Mouse (Mus musculus) brown adipose tissue, adult 24 weeks (tissue): ENCODE data around the gene Rasd2. TPM values are rescaled to one million over a fixed set of nuclear protein-coding genes. Genes with fewer than 3 reads are reported as not detected.

Experiments used
- H3K27ac ChIP-seq: fragments of 200-500 bp; replicated peaks from 2 replicates; pipeline ENCODE4 v1.5.1; 2012; ENCODE audit warnings: low read depth, mild to moderate bottlenecking, low read length
- H3K4me1 ChIP-seq: fragments of 200-500 bp; 2 replicates; pipeline ENCODE4 v1.6.1; 2012; ENCODE audit warnings: low read length, mixed read lengths; ENCODE audit not compliant: control insufficient read depth, insufficient read depth, insufficient read length
- H3K4me3 ChIP-seq: fragments of 200-500 bp; 2 replicates; pipeline ENCODE4 v1.5.1; 2012; ENCODE audit warnings: low read depth, mild to moderate bottlenecking, low read length, moderate library complexity; ENCODE audit not compliant: insufficient read depth
- polyA plus RNA-seq: library from polyadenylated mRNA; stranded (reverse); fragments of >200 nt; gene quantifications from 2 replicates; pipeline ENCODE4 v1.2.4, GENCODE M21; 2012; ENCODE audit not compliant: missing spikeins, insufficient read depth, insufficient read length

The Rasd2 gene
- polyA plus RNA-seq, 1 experiment = 0.48 TPM

DNA sequence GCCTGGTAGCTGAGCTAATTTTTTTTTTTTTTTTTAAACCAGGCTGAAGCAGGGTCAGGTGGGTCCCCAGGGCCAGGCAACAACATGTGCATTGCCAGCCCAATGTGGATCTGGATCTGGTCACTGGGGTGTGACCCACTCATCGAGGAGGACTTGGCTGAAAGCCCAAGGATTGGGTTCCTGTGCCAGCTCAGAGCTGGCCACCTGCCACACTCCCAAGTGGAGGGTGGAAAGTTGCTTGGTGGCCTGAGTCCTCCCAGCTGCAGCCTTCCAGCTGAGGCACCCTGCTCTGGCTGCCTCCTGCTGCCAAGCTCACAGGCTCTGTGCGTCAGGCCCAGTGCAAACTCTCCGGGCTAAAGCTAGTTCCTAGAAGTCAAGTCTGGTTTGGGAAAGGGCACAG lies 2.3 kb upstream of the Rasd2 start:
- H3K4me3 ChIP-seq = no peak overlapping the region
- no peaks in the 10 kb centered on the region for H3K4me1 ChIP-seq
- no peak overlapping the region for H3K27ac ChIP-seq

DNA sequence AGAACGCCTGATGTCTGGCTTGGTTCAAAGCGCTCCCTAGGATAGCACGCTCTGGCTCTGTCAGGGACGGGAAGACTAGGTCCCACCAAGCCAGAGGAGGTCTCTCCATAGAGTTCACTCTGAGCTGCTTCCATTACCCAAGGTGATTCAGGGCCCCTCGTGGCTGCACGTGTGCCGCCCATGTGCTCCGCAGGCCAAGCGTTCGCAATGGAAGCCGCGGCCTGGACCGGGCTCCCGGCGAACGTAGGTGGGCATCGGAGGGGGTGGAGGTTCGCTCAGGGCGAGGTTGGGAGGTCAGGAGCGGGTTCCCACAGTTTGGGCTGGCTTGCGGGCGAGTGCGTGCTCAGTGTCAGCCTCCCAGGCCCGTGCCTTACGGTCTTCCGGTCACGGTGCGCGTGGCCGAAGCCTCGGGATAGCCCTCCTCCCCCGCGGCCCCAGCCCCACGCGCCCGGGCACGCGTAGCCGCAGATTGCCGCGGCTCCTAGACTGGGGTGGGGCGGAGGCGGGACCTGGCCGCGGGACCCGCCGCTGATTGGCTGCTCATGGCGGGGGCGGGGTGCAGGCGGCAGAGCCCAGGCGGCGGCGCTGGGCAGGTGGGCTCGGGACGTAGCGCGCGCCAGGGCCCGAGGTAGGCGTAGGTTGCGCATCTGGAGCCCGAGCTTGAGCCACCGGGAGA lies 975 bp upstream of the Rasd2 start:
- H3K4me1 ChIP-seq = no peaks in the 10 kb centered on the region
- no peak overlapping the region for H3K27ac ChIP-seq
- H3K4me3 ChIP-seq = peak overlapping the region; percentile 71

DNA sequence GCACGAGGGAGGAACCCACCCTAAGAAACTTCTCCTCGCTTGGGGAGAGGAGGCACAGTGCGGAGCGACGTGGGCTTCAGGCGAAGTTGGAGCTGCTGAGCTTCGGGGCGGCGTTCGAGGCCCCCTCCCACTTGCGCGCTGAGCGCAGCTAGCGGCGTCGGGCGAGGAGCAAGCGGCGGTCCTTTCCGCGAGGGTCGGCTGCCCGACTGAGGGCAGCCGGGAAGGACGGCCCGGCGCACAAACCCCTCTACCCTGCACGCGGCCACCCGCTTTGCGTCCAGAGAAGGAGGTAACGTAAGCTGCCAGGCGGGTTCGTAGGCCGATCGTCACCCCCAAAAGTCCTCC lies 465 bp upstream of the Rasd2 start:
- Histone ChIP-seq H3K4me3 (peak overlapping the region; percentile 71), H3K27ac (no peak overlapping the region), H3K4me1 (no peaks in the 10 kb centered on the region)

DNA sequence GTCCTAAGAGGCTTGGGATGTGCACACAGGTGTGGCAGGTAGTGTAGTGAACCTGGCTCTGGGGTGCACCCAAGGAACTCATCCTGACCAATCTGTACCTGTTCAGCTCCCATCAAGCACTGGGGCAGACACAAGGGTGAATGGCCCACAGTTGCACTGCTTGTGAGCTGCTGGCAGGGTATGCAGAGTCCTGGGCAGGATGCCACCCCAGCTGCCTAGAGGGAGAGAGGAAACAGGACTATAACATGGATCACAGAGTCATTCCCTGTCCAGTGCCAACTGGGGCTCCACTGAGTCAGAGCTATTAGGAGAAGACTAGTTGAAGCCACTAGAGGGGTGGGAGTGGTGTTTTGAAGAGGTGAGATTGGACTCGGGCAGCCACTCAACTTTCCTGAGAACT lies 1.3 kb downstream of the Rasd2 start:
- Histone ChIP-seq H3K27ac (no peak overlapping the region), H3K4me1 (no peaks in the 10 kb centered on the region), H3K4me3 (no peak overlapping the region)

DNA sequence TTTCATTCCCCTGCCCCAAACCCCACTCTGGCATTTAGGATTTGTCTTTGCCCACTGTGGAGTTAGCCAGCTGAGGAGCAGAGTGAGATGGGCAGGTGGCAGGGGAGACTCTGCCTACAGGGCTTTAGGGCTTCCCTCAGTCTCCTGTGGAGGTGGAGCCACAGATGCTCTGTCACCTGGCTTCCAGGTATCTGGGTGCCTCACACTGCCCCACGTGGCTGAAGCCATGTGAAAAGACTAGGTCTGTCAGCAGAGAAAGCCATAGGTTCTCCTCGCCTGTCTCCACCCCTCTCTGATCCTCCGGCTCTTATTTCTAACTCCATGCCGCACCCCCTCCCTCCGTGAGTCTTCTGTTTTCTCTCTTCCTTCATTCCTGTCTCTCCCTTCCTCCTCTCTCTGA lies 2.2 kb downstream of the Rasd2 start:
- no peak overlapping the region for H3K27ac ChIP-seq
- H3K4me1 ChIP-seq = no peaks in the 10 kb centered on the region
- no peak overlapping the region for H3K4me3 ChIP-seq

DNA sequence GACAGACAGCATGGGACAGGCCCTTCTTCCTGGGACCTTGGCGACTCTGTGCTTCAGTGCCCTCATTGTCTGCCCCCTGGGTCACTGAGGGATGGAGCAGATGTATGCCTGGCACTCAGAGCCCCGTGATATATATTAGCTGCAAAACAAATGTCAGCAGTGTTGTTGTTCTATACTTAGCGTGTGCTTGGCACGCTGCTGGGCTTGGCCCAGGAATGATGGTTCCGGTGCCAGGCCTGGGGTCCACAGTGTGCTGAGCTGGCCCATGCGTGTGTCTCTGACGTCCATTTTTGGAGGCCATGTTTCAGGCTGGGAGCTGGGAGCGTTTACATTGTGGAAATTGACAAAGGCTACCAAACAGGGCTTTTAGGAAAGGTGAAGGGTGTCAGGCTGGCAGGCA lies 3.1 kb downstream of the Rasd2 start:
- no peak overlapping the region for H3K4me3 ChIP-seq
- no peak overlapping the region for H3K27ac ChIP-seq
- no peaks in the 10 kb centered on the region for H3K4me1 ChIP-seq

DNA sequence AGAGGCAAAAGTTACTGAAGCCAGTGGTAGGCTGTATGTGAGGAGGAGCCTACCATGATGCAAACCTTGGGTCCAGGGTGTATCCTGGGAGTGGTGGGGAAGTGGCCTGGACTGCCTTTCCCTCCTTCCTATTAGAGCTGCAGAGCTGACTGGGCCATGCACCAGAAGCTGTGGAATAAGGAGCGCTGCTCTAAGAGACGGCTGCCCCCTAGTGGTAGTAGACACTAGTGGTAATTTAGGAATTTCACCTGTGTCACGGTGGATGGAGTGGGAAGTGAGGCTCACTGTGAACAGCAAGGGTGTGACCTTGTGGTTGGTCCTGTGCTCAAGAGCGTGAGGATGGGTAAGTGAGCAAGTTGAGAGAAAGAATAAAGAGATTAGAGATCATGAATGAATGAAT lies 4.2 kb downstream of the Rasd2 start:
- H3K27ac ChIP-seq = no peak overlapping the region
- H3K4me3 ChIP-seq = no peak overlapping the region
- H3K4me1 ChIP-seq = no peaks in the 10 kb centered on the region

DNA sequence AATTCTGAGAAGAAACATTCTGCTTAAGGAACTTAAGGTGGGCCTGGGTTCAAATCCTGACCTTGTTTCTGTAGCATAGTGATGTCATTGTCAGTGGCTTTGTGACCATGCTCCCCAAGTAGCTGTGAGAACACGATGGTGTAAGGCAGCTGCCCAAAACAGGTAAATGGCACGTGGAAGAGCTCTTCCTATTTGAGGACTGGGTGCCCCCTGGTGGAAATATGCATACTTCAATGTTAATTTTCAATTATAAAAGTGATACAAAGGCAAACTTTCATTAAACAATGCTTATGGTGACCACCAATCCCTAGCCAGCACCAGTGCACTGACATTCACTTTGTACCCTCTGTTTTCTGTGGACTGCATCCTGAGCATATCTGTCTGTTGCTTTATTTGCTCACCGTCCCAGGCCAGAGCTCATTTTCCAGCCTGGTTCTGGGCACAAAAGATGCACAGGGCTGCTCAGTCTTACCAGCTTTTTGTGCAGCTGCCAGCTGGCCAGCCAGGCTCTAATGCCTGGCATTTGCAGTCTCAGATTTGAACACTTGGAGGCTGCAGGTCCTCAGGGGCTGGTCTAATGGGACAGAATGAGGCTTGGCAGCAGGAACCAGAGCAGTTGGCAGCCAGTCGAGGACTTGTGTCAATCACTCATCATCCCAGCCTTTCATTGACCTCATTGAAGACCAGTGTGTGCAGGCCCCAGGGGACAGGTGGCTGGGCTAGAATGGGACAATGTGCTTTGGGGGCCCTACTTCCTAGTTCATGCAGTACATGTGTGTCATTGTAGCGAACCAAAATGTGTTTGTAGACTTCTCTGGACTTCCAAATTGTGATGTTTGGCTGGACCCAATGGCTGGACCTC lies 6.4 kb downstream of the Rasd2 start:
- Histone ChIP-seq H3K4me1 (no peaks in the 10 kb centered on the region), H3K4me3 (no peak overlapping the region), H3K27ac (no peak overlapping the region)

DNA sequence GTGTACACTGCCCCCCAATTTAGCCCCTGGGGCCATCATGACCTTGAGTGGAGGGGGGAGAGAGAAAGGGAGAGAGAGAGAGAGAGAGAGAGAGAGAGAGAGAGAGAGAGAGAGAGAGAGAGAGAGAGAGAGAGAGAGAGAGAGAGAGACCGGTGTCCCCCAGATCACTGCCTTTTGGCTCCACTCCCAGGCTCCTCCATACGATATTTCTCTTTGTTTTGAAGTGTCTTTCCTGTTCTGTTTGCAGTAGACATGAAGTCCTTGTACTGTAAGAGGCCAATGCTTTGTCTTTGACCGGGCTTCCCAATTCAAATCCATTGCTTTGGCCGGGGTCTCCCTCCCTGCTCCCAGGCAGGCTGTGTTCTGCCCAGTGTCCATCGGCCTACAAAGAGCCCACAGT lies 8.9 kb downstream of the Rasd2 start:
- Histone ChIP-seq H3K4me3 (no peak overlapping the region), H3K27ac (no peak overlapping the region), H3K4me1 (no peaks in the 10 kb centered on the region)

DNA sequence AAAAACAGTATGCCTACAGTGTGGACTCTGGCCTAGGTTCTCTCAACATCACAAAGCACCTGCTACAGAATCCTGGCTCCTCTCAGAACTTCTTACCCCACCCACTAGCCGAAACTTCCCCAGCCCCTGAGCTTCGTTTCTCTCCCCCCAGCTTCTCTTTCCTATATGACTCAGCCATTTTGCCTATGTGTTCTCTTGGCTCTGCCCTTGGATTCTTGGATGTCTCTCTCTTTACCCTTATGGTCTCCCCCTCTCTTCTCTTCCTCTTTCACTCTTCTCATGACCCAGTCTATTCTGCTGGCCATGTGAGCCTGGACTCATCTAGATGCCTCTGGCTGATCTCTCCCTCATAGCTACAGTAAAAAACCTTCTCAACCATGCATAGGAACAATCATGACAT lies 13.0 kb downstream of the Rasd2 start:
- no peak overlapping the region for H3K27ac ChIP-seq
- no peaks in the 10 kb centered on the region for H3K4me1 ChIP-seq
- no peak overlapping the region for H3K4me3 ChIP-seq

DNA sequence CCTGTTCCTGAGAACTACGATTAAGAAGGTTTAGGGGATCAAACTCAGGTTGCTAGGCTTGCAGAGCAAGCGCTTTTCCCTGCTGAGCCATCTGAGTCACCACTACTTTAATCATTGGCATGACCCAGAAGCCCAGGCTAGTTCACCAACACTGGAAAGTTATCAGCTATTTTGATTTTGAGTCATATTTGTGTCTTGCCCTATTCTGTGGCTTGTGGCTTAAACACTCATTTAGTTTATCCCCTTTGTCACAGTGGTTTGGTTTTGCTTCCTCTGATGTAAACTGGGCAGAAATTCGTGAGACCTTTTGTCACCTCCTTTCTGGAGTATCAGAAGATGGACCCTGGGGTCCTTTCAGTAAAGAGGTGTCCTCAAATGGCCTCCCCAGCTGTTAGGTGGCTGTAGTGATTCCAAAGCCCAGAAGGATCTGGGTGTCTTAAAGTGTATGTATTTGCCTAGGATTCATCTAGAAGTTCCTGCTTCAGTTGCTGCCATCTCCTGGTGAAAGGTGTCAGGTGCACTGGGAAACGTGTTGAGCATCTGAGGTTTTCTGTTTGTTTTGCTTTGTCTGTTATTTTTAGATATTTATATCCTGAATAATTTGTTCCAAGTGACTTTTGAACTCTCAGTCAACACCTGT lies 20.3 kb downstream of the Rasd2 start:
- H3K4me1 ChIP-seq = no peaks in the 10 kb centered on the region
- H3K4me3 ChIP-seq = no peak overlapping the region
- H3K27ac ChIP-seq = no peak overlapping the region

DNA sequence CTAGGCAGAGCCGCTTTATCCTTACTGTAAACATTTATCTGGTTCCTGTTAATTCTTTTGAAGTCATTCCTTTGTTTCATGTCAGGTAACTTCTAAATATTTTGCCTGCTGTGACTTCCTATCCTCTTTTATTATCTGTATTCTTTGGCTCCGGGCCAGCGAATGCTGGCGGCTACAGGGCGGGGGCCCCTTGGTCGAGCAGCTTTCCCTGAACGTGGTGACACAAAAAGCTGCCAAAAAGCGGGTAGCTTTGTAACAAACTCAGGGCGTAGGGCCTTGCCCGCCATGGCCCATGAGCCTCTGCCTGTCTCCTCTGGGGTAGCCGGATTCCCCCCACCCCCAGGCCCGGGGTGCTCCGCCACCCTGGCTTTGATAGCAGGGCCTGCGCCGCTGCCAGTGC lies 33.6 kb downstream of the Rasd2 start:
- H3K4me1 ChIP-seq = no peaks in the 10 kb centered on the region

DNA sequence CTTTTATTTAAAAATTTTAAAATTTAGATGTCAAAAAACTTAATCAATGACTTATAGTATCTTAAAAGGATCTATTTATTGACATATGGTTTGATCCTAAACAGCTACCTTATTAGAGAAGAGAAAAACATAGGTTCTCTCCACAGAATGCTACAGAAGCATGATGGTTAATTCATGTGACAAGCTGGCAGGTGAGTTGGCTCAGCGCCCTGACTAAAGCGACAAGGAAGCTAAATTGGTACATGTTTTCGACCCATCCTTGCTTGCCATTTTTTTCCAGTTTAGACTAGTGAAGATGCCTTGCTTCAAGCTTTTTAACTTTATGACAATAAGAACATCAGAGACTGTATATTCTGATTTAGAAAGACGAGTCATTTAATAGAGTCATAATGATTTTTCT lies 35.4 kb downstream of the Rasd2 start:
- H3K4me3 ChIP-seq = no peak overlapping the region
- no peaks in the 10 kb centered on the region for H3K4me1 ChIP-seq
- H3K27ac ChIP-seq = no peak overlapping the region

More for the DNA sequence above, 33.6 kb downstream of the Rasd2 start:
- Histone ChIP-seq H3K4me3 (no peak overlapping the region), H3K27ac (no peak overlapping the region)

DNA sequence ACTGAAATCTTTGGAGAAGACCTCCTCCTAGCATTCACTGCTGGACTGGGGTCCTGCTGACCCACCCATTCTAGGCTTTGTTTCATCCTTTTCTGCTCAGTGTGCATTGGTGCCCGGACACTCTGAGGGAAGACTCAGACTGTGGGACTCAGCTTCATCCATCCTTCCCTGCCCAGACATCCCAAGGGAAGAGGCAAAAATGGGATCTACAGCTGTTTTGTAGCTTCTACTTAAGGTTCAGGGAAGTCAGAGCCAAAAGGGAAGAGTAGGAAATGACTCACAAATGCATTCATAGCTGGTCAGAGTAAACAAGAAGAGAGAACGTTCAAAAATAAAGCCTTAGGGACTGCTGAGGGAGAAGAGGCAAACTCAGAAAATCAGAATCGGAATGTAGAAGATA lies 40.3 kb downstream of the Rasd2 start:
- H3K4me1 ChIP-seq = no peaks in the 10 kb centered on the region
- no peak overlapping the region for H3K4me3 ChIP-seq
- H3K27ac ChIP-seq = peak overlapping the region; percentile 72

DNA sequence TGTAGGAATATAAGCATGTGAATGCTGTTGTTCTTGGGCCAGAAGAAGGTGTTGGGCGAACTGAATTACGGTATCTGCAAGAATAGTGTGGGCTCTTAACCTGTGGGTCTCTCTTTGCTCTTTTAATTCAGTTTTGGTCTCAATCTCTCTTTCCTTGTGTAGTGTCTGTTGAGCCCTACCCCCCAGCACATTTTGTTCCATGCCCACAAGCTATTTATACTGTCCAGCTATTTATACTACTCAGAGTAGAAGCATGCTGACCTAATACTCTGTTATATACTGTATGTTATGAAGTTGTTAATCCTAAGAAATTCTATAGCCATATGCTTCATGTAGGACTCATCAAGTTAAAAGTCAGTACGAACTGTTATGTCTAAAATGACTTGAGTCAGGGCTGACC lies 41.9 kb downstream of the Rasd2 start:
- Histone ChIP-seq H3K4me3 (peak overlapping the region; percentile 15), H3K27ac (peak overlapping the region; percentile 74; the same call in 1 of the 2 replicates), H3K4me1 (no peaks in the 10 kb centered on the region)

DNA sequence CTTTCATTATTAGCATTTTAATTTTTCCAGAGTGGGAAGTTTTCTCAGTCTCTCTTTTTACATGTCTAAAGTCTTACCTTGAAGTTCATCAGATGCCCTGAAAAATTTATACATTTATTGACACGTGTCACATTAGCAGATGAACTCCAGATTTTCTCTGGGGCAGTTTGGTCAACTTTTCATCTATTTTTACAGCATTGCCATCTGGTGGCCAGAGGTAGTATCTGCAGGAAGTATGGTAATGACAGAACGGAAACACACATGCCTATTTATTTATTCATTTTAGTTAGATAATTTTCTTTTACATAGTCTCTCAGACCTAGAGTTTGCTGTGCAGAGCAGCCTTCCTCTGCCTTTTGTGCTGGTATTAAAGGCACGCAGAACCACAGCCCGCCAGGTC lies 58.4 kb downstream of the Rasd2 start:
- H3K27ac ChIP-seq = no peak overlapping the region
- no peak overlapping the region for H3K4me3 ChIP-seq
- 0 out of 2 replicates have a peak, but pooled peaks cover 2% of the 10 kb centered on the region for H3K4me1 ChIP-seq
